ENCODE assay signal across 21 mouse cellular contexts in the genomic region with DNA sequence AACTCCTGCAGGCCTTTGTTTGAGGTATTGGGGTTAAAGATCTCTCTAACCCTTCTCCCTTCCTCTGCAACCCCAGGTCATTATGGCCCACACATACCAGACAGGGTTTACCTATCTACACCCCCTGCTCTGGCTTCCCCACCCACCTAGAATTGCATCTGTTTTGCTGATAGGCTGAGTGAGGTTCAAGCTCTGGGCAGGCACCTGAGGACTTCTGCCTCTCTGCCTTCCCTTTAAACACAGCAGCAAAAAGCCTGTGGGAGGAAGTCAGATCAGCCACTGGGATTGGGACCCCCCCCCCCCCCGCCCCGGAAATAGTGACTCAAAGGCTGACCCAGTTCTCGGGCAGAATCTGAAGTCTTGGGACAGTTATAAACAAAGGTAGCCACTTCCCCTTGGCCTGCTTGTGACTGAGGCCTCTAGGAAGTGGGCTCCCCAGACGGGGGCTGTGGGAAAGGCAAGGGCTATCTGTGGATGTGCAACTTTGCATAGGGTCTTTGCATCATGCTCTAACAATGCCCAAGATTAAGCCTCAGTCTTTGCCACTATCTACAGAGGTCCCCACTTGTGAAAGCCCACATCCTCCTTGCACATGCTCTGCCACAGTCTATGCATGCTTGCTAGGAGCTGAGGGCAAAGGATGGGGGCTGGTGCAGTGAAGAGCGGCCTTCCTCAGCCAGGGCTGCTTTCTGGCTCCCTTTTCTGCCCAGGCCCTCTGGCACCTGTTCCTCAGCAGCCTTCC. TPM values are rescaled to one million over a fixed set of nuclear protein-coding genes. Genes with fewer than 3 reads are reported as not detected.
DNase-seq lines count a peak whose midpoint lies in the region; ATAC-seq and TF ChIP-seq lines count a peak whose summit lies in the region.
"Had no signal": no experiment of that assay in that cellular context is flagged by ENCODE, and none has a peak within 500 bp of the region (broad histone marks: within the 10 kb centered on the region; RNA-seq: fewer than 3 reads in every experiment).

No protein-coding gene starts in this region.

- H3K4me1 ChIP-seq in thymus, adult 2 months (replicated peaks; ENCODE audit: control insufficient read depth, insufficient read depth, low read length): peaks cover 55% of the 10 kb centered on the region
- H3K4me1 ChIP-seq in hindbrain, embryonic 13.5 days (replicated peaks): 0 out of 2 replicates have a peak, but pooled peaks cover 3% of the 10 kb centered on the region
- H3K4me1 ChIP-seq: forebrain, embryonic 12.5 days; intestine, embryonic 15.5 days had no signal

- H3K4me2 ChIP-seq in hindbrain, embryonic 13.5 days: no peak overlapping the region
- H3K4me2 ChIP-seq: embryonic facial prominence, embryonic 15.5 days; forebrain, embryonic 12.5 days; heart, embryonic 11.5 days; intestine, embryonic 15.5 days; liver, embryonic 15.5 days had no signal

- TF ChIP-seq CTCF in thymus, adult 2 months (IDR thresholded peaks at IDR 0.05; ENCODE audit: borderline replicate concordance, control insufficient read depth, extremely low read depth, insufficient read depth, low read length, poor library complexity): no peak

- ATAC-seq in megakaryocyte, adult 5-6 weeks (ENCODE audit: poor library complexity, severe bottlenecking): peak; percentile 81
- no peak for ATAC-seq in hindbrain, embryonic 13.5 days (ENCODE audit: low FRiP score)
- ATAC-seq: intestine, embryonic 15.5 days had no signal

- WGBS in thymus, adult 2 months: 8% methylated on average over 5 of the region's 5 CpGs
- 65% methylated on average over 5 of the region's 5 CpGs for WGBS in hindbrain, embryonic 13.5 days

- H3K36me3 ChIP-seq in thymus, adult 2 months (ENCODE audit: control insufficient read depth, insufficient read depth, low read length): no peaks in the 10 kb centered on the region
- no peaks in the 10 kb centered on the region for H3K36me3 ChIP-seq in hindbrain, embryonic 13.5 days
- H3K36me3 ChIP-seq: forebrain, embryonic 12.5 days; intestine, embryonic 15.5 days; liver, embryonic 15.5 days had no signal

- no peaks in the 10 kb centered on the region for H3K9me3 ChIP-seq in hindbrain, embryonic 13.5 days
- H3K9me3 ChIP-seq: embryonic facial prominence, embryonic 15.5 days; forebrain, embryonic 12.5 days; intestine, embryonic 15.5 days; liver, embryonic 15.5 days had no signal

- no peaks in the 10 kb centered on the region for H3K27me3 ChIP-seq in thymus, adult 2 months (ENCODE audit: control insufficient read depth, insufficient read depth, low read length)
- no peaks in the 10 kb centered on the region for H3K27me3 ChIP-seq in hindbrain, embryonic 13.5 days
- H3K27me3 ChIP-seq: embryonic facial prominence, embryonic 15.5 days; forebrain, embryonic 12.5 days; intestine, embryonic 15.5 days; liver, embryonic 15.5 days had no signal

- TF ChIP-seq POLR2A in thymus, adult 2 months (IDR thresholded peaks at IDR 0.05; ENCODE audit: control insufficient read depth, extremely low read depth, insufficient read depth, low read length, poor library complexity): 0 out of 2 replicates have a peak, but pooled peaks have one; percentile 38

- H3K9ac ChIP-seq in hindbrain, embryonic 13.5 days: no peak overlapping the region
- H3K9ac ChIP-seq: embryonic facial prominence, embryonic 15.5 days; forebrain, embryonic 12.5 days; intestine, embryonic 15.5 days; liver, embryonic 15.5 days had no signal

- no peak overlapping the region for H3K4me3 ChIP-seq in thymus, adult 2 months (ENCODE audit: control insufficient read depth, insufficient read depth, low read length)
- H3K4me3 ChIP-seq in hindbrain, embryonic 13.5 days: no peak overlapping the region
- H3K4me3 ChIP-seq: embryonic facial prominence, embryonic 15.5 days; forebrain, embryonic 12.5 days; intestine, embryonic 15.5 days; liver, embryonic 15.5 days had no signal

- DNase-seq in CD4-positive, CD25-positive, alpha-beta regulatory T cell, adult 2 months (ENCODE audit: low read depth, low spot score): peak; percentile 28
- peak; percentile 53 for DNase-seq in T-cell, adult 2 months (ENCODE audit: low spot score)
- peak; percentile 70 for DNase-seq in thymus, adult 2 months
- no peak for DNase-seq in adipocyte (ENCODE audit: low spot score)
- no peak for DNase-seq in frontal cortex, adult 2 months (ENCODE audit: extremely low spot score in 1 of 2, low spot score in 1 of 2)
- no peak for DNase-seq in ovary, adult 18-20 months (ENCODE audit: low spot score)
- DNase-seq: adrenal gland, postnatal 14 days; cerebellum, adult 11 months; gastrocnemius, postnatal 14 days; heart, postnatal 4 days; kidney, postnatal 10 days; left cerebral cortex, postnatal 4 days; right cerebral cortex, postnatal 14 days had no signal

- peak overlapping the region; percentile 96 for H3K27ac ChIP-seq in thymus, adult 2 months (ENCODE audit: control insufficient read depth, insufficient read depth, low read length)
- no peak overlapping the region for H3K27ac ChIP-seq in hindbrain, embryonic 13.5 days
- H3K27ac ChIP-seq: embryonic facial prominence, embryonic 15.5 days; forebrain, embryonic 12.5 days; intestine, embryonic 15.5 days; liver, embryonic 15.5 days; macrophage had no signal

RNA-seq across cellular contexts. Expression of a gene that starts 13.2 kb away (rescaled TPM):
- 0.43 and 0.74 TPM in 2 replicates for total RNA-seq in megakaryocyte, adult 5-6 weeks (2015)
- total RNA-seq in megakaryocyte, adult 5-6 weeks (2017): 1.0 and 1.3 TPM in 2 replicates
- 5.8 and 6.2 TPM in 2 replicates for polyA plus RNA-seq in thymus, adult 2 months (2012; rRNA removed)
- 1.4 and 1.8 TPM in 2 replicates for polyA plus RNA-seq in frontal cortex, adult 2 months (2012; rRNA removed)
- polyA plus RNA-seq in hindbrain, embryonic 13.5 days (2015; fragmentation: Nextera tagmentation; extraction: Ambion mirVana): 0.53 and 0.77 TPM in 2 replicates

RNA-seq across cellular contexts. Expression of a gene that starts 31.6 kb away (rescaled TPM):
- total RNA-seq in megakaryocyte, adult 5-6 weeks (2015): 25.9 and 34.5 TPM in 2 replicates
- 39.5 and 40.5 TPM in 2 replicates for total RNA-seq in megakaryocyte, adult 5-6 weeks (2017)
- 30.9 and 44.8 TPM in 2 replicates for polyA plus RNA-seq in thymus, adult 2 months (2012; rRNA removed)
- polyA plus RNA-seq in frontal cortex, adult 2 months (2012; rRNA removed): 25.9 and 26.7 TPM in 2 replicates
- polyA plus RNA-seq in hindbrain, embryonic 13.5 days (2015; fragmentation: Nextera tagmentation; extraction: Ambion mirVana): 26.1 and 27.5 TPM in 2 replicates

RNA-seq across cellular contexts. Expression of a gene that starts 56.6 kb away (rescaled TPM):
- total RNA-seq in megakaryocyte, adult 5-6 weeks (2015): 31.6 and 33.7 TPM in 2 replicates
- 31.1 and 33.6 TPM in 2 replicates for total RNA-seq in megakaryocyte, adult 5-6 weeks (2017)
- 16.8 and 17.8 TPM in 2 replicates for polyA plus RNA-seq in thymus, adult 2 months (2012; rRNA removed)
- 32.0 and 34.7 TPM in 2 replicates for polyA plus RNA-seq in frontal cortex, adult 2 months (2012; rRNA removed)
- 76.6 and 79.2 TPM in 2 replicates for polyA plus RNA-seq in hindbrain, embryonic 13.5 days (2015; fragmentation: Nextera tagmentation; extraction: Ambion mirVana)

Comparison
In these comparisons a context has a peak if more than half of its experiments do, and no peak if none do; other contexts are left out.
1. DNase-seq: peak in CD4-positive, CD25-positive, alpha-beta regulatory T cell, adult 2 months (single experiment), T-cell, adult 2 months (single experiment) and thymus, adult 2 months (single experiment); none in adipocyte (single experiment), frontal cortex, adult 2 months (0 of 2) and ovary, adult 18-20 months (single experiment).